Mouse (Mus musculus) liver, postnatal 0 days (tissue): Measurements from ENCODE around the gene Nanos1.

ENCODE experiments used
- CTCF ChIP-seq: sonication (generic); IDR thresholded peaks from 2 replicates; pipeline ENCODE4 v1.5.1; 2016; ENCODE audit warnings: antibody characterized with exemption, low read depth
- EP300 ChIP-seq: IDR thresholded peaks from 2 replicates; pipeline ENCODE4 v1.6.1; 2016; ENCODE audit warnings: antibody characterized with exemption, low read depth, mild to moderate bottlenecking

- TF ChIP-seq CTCF (no peak), EP300 (no peak)
Observed at GRCm38 (mm10) chr19:60788214-60788960, 32.6 kb downstream of the Nanos1 start.
